Mouse (Mus musculus) telencephalon, adult 2 months (tissue): ENCODE measurements around the gene Vegfd.

ENCODE experiments used
- DNase-seq: peaks from one replicate; pipeline ENCODE4 v3.0.0-alpha.2; 2011; ENCODE audit warnings: low read depth, low spot score

The Vegfd gene

GRCm38 (mm10) chrX:164373081-164373480 lies at the start of gene Vegfd:
Gene Vegfd, plus strand, starts transcription at chrX:164373378.
- peak; percentile 68 for DNase-seq

GRCm38 (mm10) chrX:164323391-164323913 lies 49.7 kb upstream of the Vegfd start:
- no peak for DNase-seq

GRCm38 (mm10) chrX:164330351-164330750 lies 42.8 kb upstream of the Vegfd start:
- no peak for DNase-seq

GRCm38 (mm10) chrX:164330766-164331165 lies 42.4 kb upstream of the Vegfd start:
- DNase-seq = no peak

- no peak for DNase-seq
These were observed 34.6 kb upstream of the Vegfd start for GRCm38 (mm10) chrX:164338591-164338990.

- DNase-seq = no peak
These were observed 27.7 kb upstream of the Vegfd start for GRCm38 (mm10) chrX:164345359-164345938.

- no peak for DNase-seq
These were observed 24.2 kb upstream of the Vegfd start for GRCm38 (mm10) chrX:164348937-164349336.

DNA sequence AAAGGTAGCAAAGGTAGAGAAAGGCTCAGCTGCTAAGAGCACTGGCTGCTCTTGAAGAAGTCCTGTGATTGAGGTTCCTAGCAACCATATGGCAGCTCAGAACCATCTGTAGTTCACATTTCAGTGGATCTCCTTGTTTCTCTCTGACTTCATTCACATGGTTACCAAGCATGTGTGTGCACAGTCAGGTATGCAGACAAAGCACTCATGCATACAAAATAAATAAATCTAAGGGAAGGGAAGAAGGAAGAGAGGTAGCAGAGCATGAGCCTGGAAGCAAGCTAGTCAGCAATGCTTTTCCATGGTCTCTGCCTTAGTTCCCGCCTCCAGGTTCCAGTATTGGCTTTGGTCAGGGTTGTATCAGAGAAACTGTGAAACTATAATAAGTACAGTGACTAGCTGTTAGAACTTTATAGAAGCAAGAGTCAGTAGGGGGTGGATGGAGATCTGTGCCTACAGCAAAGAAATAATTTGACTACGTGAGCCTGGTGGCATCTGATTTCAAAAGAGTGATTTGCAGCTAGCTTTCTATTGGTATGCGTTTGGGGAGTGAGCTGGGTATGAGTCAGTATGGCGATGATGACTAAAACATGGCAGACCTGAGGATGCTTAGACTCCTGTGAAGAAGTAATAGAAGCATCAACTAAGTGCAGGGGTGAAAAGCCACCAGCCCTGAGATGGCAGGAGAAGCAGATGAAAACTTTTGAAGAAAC lies 7.9 kb upstream of the Vegfd start:
- no peak for DNase-seq

DNA sequence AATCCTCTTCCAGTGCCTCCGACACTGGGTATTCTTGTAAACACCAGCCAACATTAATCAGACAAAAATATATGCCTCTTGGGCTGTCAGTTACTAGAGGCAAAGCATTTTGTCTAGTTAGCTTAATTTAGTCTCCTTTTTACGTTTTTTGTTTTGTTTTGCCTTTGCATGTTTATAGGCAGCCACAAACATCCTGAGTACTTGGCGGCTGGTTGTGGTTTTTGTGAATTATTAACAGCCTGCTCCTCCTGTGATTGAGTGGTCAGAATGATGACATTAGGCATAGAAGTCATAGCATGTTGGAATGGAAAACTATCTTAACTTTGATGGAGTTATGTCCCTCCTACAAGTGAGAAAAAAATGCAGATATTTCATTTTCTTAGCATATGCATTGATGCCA lies 2.6 kb upstream of the Vegfd start:
- DNase-seq = no peak

DNA sequence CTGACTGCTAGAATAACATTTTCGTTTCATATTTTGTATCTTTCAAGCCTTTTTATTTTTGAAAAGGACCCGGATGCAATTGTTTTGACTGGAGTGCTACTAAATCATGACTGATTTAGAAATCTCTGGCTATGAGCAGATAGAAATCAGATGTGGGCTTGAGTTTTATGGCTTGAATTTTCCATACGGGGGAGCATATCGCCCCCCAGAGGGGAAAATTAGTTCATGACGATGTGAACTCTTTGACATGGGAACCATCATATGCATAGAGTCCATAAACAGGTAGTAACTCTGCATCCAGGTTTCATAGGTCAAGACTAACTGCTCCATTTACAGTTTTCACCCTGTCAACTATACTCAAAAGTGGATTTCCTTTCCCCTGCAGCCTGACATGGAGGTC lies 1.4 kb downstream of the Vegfd start:
- no peak for DNase-seq

DNA sequence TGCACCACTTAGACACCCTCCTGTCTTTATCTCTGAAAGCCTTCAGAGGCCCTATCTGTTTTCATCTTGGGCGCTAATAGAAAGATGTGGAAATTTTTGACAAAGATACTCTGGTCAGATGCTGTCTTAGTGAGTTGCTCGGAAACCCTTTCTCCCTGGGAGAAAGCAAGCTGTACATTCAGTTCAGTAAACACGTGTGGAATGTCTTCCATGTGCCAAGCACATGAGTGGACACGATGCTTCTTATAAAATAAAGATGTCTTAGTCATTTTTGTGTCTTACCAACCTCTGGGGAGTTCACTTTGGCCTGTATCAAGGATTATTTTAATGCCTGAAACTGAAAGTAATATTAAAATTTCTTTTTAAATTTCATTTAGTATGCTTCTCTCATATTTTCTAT lies 6.5 kb downstream of the Vegfd start:
- DNase-seq = no peak

DNA sequence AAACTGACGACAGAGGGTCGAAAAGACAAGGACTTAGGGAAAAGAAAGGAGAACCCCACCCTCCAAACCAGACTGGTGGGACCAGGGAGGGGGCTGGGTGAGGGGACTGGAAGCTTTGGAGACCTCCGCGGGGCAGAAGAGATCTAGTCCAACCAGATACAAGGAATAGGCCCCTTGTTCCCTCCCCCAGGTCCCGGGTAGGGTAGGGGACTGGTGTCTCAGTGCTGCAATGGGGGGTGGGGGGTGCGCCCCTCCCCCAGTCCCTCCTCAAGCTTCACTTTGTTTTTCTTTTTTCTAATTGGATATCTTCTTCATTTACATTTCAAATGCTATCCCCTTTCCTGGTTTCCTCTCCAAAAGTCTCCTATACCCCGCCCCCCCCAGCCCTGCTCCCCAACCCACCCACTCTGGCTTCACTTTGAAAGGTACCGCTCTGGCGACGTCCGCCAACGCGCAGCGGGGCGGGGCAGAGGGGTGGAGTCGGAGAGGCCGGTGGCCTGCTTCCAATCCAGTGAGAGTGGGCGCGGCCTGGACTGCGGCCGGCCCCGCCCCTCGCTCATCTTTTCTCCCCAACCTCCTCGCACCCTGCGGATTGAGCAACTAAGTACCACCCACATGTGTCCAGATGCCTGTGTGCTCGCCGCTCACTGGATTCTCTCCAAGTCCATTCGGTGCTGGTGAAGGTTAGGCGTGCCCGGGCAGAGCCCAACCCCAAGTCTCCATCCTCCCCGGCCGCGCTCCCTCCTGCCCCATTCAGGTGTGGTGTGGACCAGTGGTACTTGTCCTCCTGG lies 8.6 kb downstream of the Vegfd start:
- no peak for DNase-seq

DNA sequence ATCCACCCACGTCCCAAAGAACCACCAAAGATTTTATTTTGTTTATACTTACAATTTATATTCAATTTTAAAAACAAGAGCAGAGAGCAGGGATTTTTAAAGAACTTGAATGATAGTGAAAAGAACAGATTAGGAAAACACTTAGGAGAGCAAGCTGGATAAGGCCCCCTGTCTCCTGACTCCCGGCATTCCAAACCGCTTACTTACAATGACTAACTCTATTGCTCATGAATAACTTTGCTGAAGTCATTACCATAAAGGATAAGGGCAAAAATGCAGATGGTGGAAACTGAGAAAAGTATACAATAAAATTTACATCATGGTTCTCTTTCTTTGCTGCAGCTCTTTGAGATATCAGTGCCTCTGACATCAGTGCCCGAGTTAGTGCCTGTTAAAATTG lies 20.9 kb downstream of the Vegfd start:
- DNase-seq = no peak

DNA sequence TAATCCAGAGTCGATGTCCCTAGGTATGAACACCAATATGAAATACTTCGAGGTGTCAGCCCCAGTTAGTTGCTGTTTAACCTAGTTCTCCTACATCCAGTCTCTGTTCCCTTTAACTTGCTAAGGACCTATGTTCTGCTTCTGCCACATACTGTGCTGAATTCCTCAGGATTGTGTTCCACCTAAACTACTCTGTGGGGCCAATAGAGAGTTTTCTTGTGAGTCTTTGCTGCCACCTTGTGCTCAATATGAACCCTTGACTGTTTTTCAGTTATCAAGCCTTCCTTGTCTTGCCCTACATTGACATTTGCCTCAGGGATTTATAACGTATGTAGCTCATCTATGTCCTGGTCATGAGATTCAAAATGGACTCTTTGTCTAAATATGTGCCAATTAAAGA lies 25.3 kb downstream of the Vegfd start:
- DNase-seq = no peak

DNA sequence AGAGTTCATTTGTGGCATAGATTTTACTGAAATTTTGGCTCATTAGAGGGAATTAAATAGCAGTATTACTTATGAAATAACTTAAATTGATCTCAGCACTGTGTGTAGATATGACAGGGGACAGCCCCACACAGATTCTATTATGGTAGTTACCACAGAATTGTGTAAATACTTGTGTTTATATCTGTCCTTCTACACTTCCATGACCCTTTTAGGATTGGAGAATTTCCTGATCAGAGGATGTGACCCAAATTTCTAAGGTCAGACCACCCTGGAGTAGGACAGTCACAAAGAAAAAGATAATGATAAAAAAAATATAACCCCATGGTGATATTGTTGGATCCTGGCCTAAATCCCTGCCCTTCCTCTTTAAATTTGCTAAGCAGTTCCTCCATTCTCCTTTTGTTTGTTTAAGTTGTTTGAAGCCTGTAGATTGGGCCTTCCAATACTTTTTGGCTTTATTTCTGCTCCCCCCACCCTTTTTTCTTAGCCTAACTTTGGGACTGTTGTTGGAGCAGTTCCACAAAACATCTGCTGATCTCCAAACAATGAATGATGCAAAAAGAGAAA lies 32.0 kb downstream of the Vegfd start:
- no peak for DNase-seq

DNA sequence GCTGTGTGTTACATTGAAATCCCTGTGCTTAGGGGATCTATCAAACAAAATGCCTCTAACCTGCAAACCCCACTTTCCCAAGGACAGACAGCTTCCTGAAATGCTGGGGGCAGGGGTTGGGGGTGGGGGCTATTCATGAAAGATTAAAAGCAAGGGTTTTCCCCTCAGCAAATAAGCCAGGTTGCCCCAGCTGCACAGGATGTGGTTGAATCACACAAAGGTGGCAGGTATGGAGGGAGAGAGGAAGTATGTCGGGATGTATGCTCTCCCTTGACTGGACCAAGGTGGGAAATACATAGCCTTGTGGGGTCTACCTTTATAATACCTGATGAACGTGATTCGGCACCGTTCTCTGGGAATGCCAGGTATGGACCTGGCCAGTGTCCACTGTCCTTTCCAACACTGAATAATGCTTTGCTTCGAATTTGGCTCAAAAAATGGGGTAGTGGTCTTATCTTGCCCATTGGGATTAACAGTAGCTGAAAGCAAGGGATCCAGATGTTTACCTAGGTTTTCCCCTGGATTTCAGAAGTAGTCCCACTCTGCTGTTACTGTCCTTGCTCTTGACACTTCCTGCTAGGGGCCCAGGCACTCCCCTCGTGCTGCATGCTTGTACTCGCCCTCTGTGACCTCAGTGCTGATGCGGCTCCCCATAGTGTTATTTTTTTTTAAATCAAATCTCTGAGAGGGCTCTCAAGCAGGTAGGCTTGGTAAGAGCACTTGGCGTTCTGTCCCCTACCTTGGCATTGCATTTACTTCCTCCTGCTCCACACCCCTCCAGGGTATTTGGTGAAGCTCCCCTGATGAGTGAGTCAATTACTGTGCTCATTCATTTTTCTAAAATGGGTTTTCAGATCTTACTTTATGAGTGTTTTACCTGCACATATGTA lies 33.2 kb downstream of the Vegfd start:
- no peak for DNase-seq

- DNase-seq = no peak
These were observed 35.2 kb downstream of the Vegfd start for GRCm38 (mm10) chrX:164408301-164408927.

- no peak for DNase-seq
These were observed 37.4 kb downstream of the Vegfd start for GRCm38 (mm10) chrX:164410562-164410961.

GRCm38 (mm10) chrX:164416803-164417202 lies 43.6 kb downstream of the Vegfd start:
- no peak for DNase-seq

GRCm38 (mm10) chrX:164418008-164418407 lies 44.8 kb downstream of the Vegfd start:
- DNase-seq = peak; percentile 76

GRCm38 (mm10) chrX:164419471-164419939 lies 46.3 kb downstream of the Vegfd start, which contains the start of gene Piga:
Gene Piga, plus strand, starts transcription at chrX:164419787.
- DNase-seq = peak; percentile 95
